Mouse (Mus musculus) MEL (cell line): ENCODE measurements around the gene Uggt1. TPM values are rescaled to one million over a fixed set of nuclear protein-coding genes. Genes with fewer than 3 reads are reported as not detected.

Experiments used
- DNase-seq: peaks from one replicate; pipeline ENCODE4 v3.0.0; 2011; ENCODE audit warnings: low read depth, low spot score
- H3K27ac ChIP-seq: 2 replicates; pipeline ENCODE4 v1.5.1; 2012; ENCODE audit warnings: low read depth, mild to moderate bottlenecking, control low read depth, low read length, moderate library complexity; ENCODE audit not compliant: control insufficient read depth
- H3K27me3 ChIP-seq, 2 experiments: fragments of 150-350 bp in 1 of 2; sonication (generic) in 1 of 2; 2 replicates each; pipeline ENCODE4 v1.6.1; 2012; ENCODE audit warnings: low read length in 2 of 2, mild to moderate bottlenecking in 2 of 2, improper control_type of control experiment in 1 of 2, moderate library complexity in 1 of 2; ENCODE audit not compliant: insufficient read depth in 2 of 2, control insufficient read depth in 1 of 2
- H3K36me3 ChIP-seq, 2 experiments: 2 replicates each; pipeline ENCODE4 v1.6.1; 2012 to 2014; ENCODE audit warnings: low read length in 2 of 2, improper control_type of control experiment in 1 of 2, inconsistent platforms in 1 of 2, mild to moderate bottlenecking in 1 of 2; ENCODE audit not compliant: insufficient read depth in 2 of 2, control insufficient read depth in 1 of 2
- H3K4me1 ChIP-seq, 2 experiments: fragments of 150-350 bp in 1 of 2; sonication (generic) in 1 of 2; 2 replicates each; pipeline ENCODE4 v1.6.1; 2012; ENCODE audit warnings: low read length in 2 of 2, improper control_type of control experiment in 1 of 2, mild to moderate bottlenecking in 1 of 2; ENCODE audit not compliant: insufficient read depth in 2 of 2, control insufficient read depth in 1 of 2
- H3K4me3 ChIP-seq, 2 experiments: fragments of 150-350 bp in 1 of 2; sonication (generic) in 1 of 2; 2 replicates each; pipeline ENCODE4 v1.5.1; 2012; ENCODE audit warnings: low read depth in 2 of 2, low read length in 2 of 2, mild to moderate bottlenecking in 2 of 2, moderate library complexity in 2 of 2, control low read depth in 1 of 2, improper control_type of control experiment in 1 of 2; ENCODE audit not compliant: control insufficient read depth in 1 of 2, insufficient read depth in 1 of 2
- H3K79me2 ChIP-seq: 2 replicates; pipeline ENCODE4 v1.6.1; 2012; ENCODE audit warnings: mild to moderate bottlenecking, low read length, moderate library complexity; ENCODE audit not compliant: control insufficient read depth, poor library complexity, insufficient read depth
- H3K9ac ChIP-seq: 2 replicates; pipeline ENCODE4 v1.6.1; 2012; ENCODE audit warnings: low read depth, mild to moderate bottlenecking, control low read depth, low read length, moderate library complexity; ENCODE audit not compliant: control insufficient read depth, poor library complexity, severe bottlenecking
- H3K9me3 ChIP-seq: fragments of 150-350 bp; sonication (generic); replicated peaks from 2 replicates; pipeline ENCODE4 v1.6.1; 2012; ENCODE audit warnings: mild to moderate bottlenecking, low read length, improper control_type of control experiment, moderate library complexity; ENCODE audit not compliant: insufficient read depth
- BHLHE40 ChIP-seq: IDR thresholded peaks from 2 replicates; pipeline ENCODE4 v1.6.1; 2012; ENCODE audit warnings: low read depth, mild to moderate bottlenecking, inconsistent platforms, low read length, improper control_type of control experiment, borderline replicate concordance
- CHD1 ChIP-seq: IDR thresholded peaks from 2 replicates; pipeline ENCODE4 v1.6.1; 2012; ENCODE audit warnings: low read depth, mild to moderate bottlenecking, inconsistent platforms, low read length, improper control_type of control experiment
- E2F4 ChIP-seq: IDR thresholded peaks from 2 replicates; pipeline ENCODE4 v1.6.1; 2011; ENCODE audit warnings: low read depth, low read length, improper control_type of control experiment, borderline replicate concordance
- EP300 ChIP-seq, 2 experiments: IDR thresholded peaks; 2 replicates each; pipeline ENCODE4 v1.6.1; 2011; ENCODE audit warnings: improper control_type of control experiment in 2 of 2, low read length in 2 of 2, low read depth in 1 of 2, mild to moderate bottlenecking in 1 of 2
- ETS1 ChIP-seq: IDR thresholded peaks from 2 replicates; pipeline ENCODE4 v1.6.1; 2012; ENCODE audit warnings: low read depth, mild to moderate bottlenecking, inconsistent platforms, low read length, improper control_type of control experiment, moderate library complexity
- GABPA ChIP-seq: IDR thresholded peaks from 2 replicates; pipeline ENCODE4 v1.6.1; 2012; ENCODE audit warnings: low read depth, mild to moderate bottlenecking, inconsistent platforms, low read length, improper control_type of control experiment, moderate library complexity
- HCFC1 ChIP-seq: IDR thresholded peaks from 2 replicates; pipeline ENCODE4 v1.6.1; 2012; ENCODE audit warnings: low read depth, mild to moderate bottlenecking, inconsistent platforms, low read length, improper control_type of control experiment, moderate library complexity
- JUND ChIP-seq: IDR thresholded peaks from 2 replicates; pipeline ENCODE4 v1.6.1; 2011; ENCODE audit warnings: low read depth, mild to moderate bottlenecking, improper control_type of control experiment, low read length
- MAX ChIP-seq: IDR thresholded peaks from 2 replicates; pipeline ENCODE4 v1.6.1; 2011; ENCODE audit warnings: low read length, improper control_type of control experiment
- MAZ ChIP-seq: IDR thresholded peaks from 2 replicates; pipeline ENCODE4 v1.6.1; 2012; ENCODE audit warnings: low read depth, mild to moderate bottlenecking, inconsistent platforms, low read length, improper control_type of control experiment
- MEF2A ChIP-seq: IDR thresholded peaks from 2 replicates; pipeline ENCODE4 v1.6.1; 2014; ENCODE audit warnings: low read depth, mild to moderate bottlenecking, inconsistent platforms, low read length, improper control_type of control experiment; ENCODE audit not compliant: poor library complexity, insufficient replicate concordance, severe bottlenecking; ENCODE audit errors: extremely low read depth
- MXI1 ChIP-seq: IDR thresholded peaks from 2 replicates; pipeline ENCODE4 v1.6.1; 2011; ENCODE audit warnings: mild to moderate bottlenecking, low read depth, low read length, improper control_type of control experiment
- NELFE ChIP-seq: IDR thresholded peaks from 2 replicates; pipeline ENCODE4 v1.6.1; 2011; ENCODE audit warnings: low read depth, low read length, improper control_type of control experiment
- NRF1 ChIP-seq: IDR thresholded peaks from 2 replicates; pipeline ENCODE4 v1.6.1; 2014; ENCODE audit warnings: low read depth, mild to moderate bottlenecking, inconsistent platforms, low read length, improper control_type of control experiment, moderate library complexity; ENCODE audit not compliant: poor library complexity, insufficient read depth, severe bottlenecking
- POLR2AphosphoS5 ChIP-seq: IDR thresholded peaks from 2 replicates; pipeline ENCODE4 v1.6.1; 2012; ENCODE audit warnings: low read depth, borderline replicate concordance, mild to moderate bottlenecking, inconsistent platforms, low read length, moderate library complexity, mixed read lengths
- TBP ChIP-seq: IDR thresholded peaks from 2 replicates; pipeline ENCODE4 v1.8.0; 2011; ENCODE audit warnings: low read depth, low read length, improper control_type of control experiment
- TCF12 ChIP-seq: IDR thresholded peaks from 2 replicates; pipeline ENCODE4 v1.6.1; 2014; ENCODE audit warnings: low read depth, mild to moderate bottlenecking, inconsistent platforms, low read length, improper control_type of control experiment, moderate library complexity
- USF2 ChIP-seq, 2 experiments: IDR thresholded peaks; 2 replicates each; pipeline ENCODE4 v1.6.1; 2011 to 2012; ENCODE audit warnings: improper control_type of control experiment in 2 of 2, low read length in 2 of 2, borderline replicate concordance in 1 of 2, inconsistent platforms in 1 of 2, low read depth in 1 of 2, mild to moderate bottlenecking in 1 of 2; ENCODE audit not compliant: insufficient read depth in 1 of 2
- ZKSCAN1 ChIP-seq: IDR thresholded peaks from 2 replicates; pipeline ENCODE4 v1.6.1; 2012; ENCODE audit warnings: low read depth, mild to moderate bottlenecking, inconsistent platforms, low read length, improper control_type of control experiment, moderate library complexity
- polyA plus RNA-seq, 2 experiments: library from polyadenylated mRNA; stranded (reverse) in 1 of 2; unstranded in 1 of 2; fragments of >175 nt in 1 of 2; fragments of >200 nt in 1 of 2; gene quantifications; 2 replicates each; pipeline versions ENCODE4 v1.2.1 to v1.2.4; 2012; ENCODE audit warnings: low replicate concordance in 2 of 2, low read depth in 1 of 2; ENCODE audit not compliant: insufficient read length in 2 of 2, insufficient read depth in 1 of 2, missing spikeins in 1 of 2
- total RNA-seq: library from RNA; depleted of rRNA; stranded (reverse); fragments of 300-350 nt; gene quantifications from 2 replicates; pipeline ENCODE4 v1.2.3, GENCODE M21; 2012

Uggt1 gene
- total and polyA plus RNA-seq, 3 experiments = 33.8 to 98.3 (median 47.9) TPM

DNA sequence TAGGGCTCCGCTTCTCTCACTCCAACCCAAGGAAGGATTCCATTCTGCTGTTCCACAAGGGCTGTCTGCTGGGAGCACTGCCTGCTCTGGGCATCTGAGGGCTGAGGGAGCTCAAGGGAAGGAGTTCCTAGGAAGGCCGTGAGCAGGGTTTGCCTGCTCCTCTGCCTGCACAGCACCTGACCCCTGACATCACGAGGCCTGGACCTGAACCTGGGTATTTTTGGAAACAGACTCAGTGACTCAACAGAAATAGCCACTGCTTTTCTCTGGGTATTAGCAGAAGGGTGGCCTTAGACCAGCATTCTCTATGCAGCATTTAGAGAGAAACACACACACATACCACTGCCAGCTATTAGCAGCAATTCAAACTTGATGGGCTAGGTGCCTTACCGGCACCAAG is 146.1 kb downstream of the Uggt1 start:
- H3K9ac ChIP-seq = no peak overlapping the region
- no peak for TF ChIP-seq MEF2A
- no peak for TF ChIP-seq TCF12
- TF ChIP-seq EP300 (IDR thresholded peaks at IDR 0.05; ENCODE audit: low read depth in 1 of 2, low read length in 2 of 2) = no peak
- TF ChIP-seq E2F4 = no peak
- TF ChIP-seq NELFE = no peak
- no peak for TF ChIP-seq JUND
- TF ChIP-seq USF2 (IDR thresholded peaks at IDR 0.05; ENCODE audit: borderline replicate concordance in 1 of 2, insufficient read depth in 1 of 2, low read depth in 1 of 2, low read length in 2 of 2) = no peak
- no peak for TF ChIP-seq ETS1
- no peak for TF ChIP-seq MAZ
- TF ChIP-seq TBP = no peak
- TF ChIP-seq NRF1 = no peak
- TF ChIP-seq MAX = no peak
- no peak for TF ChIP-seq HCFC1
- H3K79me2 ChIP-seq = peaks cover 6% of the 10 kb centered on the region; the same call in 1 of the 2 replicates
- H3K4me3 ChIP-seq = no peak overlapping the region
- H3K4me1 ChIP-seq = no peaks in the 10 kb centered on the region
- H3K27ac ChIP-seq = no peak overlapping the region
- H3K9me3 ChIP-seq = no peaks in the 10 kb centered on the region
- H3K27me3 ChIP-seq = no peaks in the 10 kb centered on the region
- peaks cover 0 to 8% of the 10 kb centered on the region in 2 experiments; a peak in 2 of 4 replicates for H3K36me3 ChIP-seq
- DNase-seq = no peak

DNA sequence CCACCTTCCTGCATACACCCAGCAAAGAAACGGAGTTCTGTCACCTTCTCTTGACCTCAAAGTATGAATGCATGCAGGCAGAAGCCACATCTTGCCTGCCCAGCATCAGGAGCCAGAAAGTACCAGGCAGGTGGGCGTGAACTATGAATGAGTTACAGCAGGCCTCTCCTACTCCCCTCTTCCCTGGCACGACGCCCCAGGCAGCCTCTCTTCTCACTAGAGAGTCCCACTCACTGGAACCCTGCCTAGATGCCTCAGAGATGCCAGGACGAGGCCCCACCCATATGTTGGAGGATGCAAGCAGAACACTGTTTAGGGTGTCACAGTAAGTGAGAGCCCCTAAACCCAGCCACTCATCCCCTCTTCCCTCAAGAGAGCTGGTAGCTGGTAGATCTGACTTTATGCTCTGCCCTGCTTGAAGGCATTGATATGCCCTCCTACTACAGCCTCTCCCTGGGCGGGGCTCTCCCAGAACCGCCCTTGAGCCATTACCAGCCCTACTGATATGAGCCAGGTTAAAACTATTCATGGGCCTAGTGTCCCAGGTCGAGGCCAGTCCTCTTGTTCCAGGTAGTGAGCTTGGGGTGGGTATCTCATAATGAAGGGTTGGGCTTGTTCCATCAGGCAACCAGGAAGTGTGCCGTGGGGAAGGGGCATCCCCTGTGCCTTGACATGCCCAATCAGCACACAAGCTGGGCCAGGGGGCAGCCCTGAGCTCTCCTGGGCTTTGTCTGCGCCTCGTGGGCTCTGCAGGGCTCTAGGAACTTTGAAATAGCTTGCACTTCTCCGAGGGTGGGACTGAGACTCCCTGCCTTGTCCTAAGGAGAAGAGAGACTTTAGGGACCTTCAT is 148.9 kb downstream of the Uggt1 start:
- H3K27ac ChIP-seq = no peak overlapping the region
- TF ChIP-seq TBP (no peak), GABPA (no peak), MAZ (no peak), USF2 (IDR thresholded peaks at IDR 0.05; ENCODE audit: borderline replicate concordance in 1 of 2, insufficient read depth in 1 of 2, low read depth in 1 of 2, low read length in 2 of 2) (no peak), BHLHE40 (no peak), JUND (no peak), CHD1 (no peak), ZKSCAN1 (no peak), MXI1 (no peak), POLR2AphosphoS5 (no peak)
- TF ChIP-seq, all 39 proteins: peak for 0
- Histone ChIP-seq H3K9ac (no peak overlapping the region), H3K36me3 (peaks cover 10 to 17% of the 10 kb centered on the region in 2 experiments), H3K4me1 (peaks cover 9 to 13% of the 10 kb centered on the region in 2 experiments), H3K79me2 (peaks cover 18% of the 10 kb centered on the region), H3K4me3 (no peak overlapping the region), H3K27me3 (no peaks in the 10 kb centered on the region), H3K9me3 (no peaks in the 10 kb centered on the region)
- peak; percentile 37 for DNase-seq
